Mouse (Mus musculus): ENCODE data around the gene Phlpp1. TPM values are rescaled to one million over a fixed set of nuclear protein-coding genes. Genes with fewer than 3 reads are reported as not detected.

The Phlpp1 gene
- polyA plus RNA-seq, 1 experiment = 6.0 TPM

DNA sequence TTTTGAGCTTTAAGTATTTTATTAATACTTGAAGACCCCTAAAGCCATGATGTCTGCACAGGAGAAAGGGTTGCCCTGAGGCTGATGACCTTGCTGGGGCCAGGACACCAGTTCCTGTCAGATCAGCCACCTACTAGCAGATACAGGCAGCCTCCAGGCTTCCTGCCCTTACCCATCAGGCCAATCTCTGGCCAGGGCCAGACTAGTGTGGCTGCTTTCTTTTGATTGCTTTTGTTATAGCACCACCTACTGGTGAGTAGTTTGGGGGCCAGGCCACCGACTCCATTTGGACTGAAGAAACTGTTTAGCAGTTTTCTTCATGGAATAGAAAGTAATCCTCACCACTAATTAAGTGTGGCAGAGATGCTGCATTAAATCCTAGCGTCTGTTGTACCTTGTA lies 223.9 kb downstream of the Phlpp1 start:
- TF ChIP-seq GATA1 (IDR thresholded peaks at IDR 0.05; ENCODE audit: low read length) = no peak

DNA sequence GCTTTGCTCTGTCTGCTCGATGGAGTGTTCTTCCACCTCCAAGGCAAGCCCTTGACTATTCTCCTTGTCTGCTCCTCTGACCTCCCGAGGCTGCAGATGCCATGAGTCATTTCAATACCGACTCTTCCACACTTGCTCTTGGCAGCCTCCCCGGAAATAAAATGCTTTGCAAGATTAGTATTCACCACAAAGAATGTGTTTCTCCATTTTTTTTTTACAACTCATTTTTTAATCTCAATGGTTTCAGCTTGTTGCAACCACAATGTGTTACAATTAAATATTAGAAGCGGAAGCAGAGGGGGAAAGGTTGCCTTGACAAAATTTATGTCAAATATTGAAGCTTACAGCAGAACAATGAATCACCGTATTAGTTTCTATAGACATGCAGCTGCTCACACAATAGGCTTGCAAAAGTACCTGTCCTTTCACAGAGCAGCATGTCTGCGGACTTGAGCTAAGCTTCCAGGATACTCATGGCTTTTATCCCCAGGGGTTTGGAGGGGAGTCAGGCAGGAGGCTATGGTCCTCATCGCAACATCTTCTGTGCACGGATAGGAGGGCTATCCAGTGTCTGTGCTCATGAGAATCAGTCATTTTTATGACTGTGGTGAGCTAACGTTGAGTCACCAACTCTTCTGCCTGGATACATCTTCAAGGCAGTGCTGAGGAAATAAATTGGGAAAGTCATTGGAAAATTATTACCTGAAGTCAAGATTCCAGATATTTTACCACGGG lies 229.5 kb downstream of the Phlpp1 start:
- TF ChIP-seq GATA1 (IDR thresholded peaks at IDR 0.05; ENCODE audit: low read length) = no peak

DNA sequence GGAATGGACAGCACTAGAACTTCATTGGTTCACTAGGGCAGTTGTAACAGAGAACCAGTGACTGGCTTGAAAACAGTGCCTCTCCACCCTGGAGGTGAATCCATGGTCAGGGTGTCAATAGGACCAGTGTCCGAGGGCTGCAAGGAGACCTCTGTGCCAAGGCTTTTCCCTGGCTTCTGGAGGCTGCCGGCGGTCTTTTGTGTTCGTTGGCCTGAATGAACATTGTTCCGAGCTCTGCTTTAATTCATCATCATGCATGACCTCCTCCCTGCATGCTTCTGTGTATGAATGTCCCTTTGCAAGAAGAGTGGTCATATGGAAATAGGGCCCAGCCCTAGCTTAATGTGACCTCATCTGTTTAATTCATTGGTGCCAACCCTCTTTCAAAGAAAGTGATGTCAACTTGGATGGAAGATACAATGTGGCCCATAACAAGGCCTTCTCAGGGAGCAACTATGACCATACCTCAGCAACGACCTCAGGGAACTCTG lies 231.5 kb downstream of the Phlpp1 start:
- no peak for TF ChIP-seq GATA1 (IDR thresholded peaks at IDR 0.05; ENCODE audit: low read length)

DNA sequence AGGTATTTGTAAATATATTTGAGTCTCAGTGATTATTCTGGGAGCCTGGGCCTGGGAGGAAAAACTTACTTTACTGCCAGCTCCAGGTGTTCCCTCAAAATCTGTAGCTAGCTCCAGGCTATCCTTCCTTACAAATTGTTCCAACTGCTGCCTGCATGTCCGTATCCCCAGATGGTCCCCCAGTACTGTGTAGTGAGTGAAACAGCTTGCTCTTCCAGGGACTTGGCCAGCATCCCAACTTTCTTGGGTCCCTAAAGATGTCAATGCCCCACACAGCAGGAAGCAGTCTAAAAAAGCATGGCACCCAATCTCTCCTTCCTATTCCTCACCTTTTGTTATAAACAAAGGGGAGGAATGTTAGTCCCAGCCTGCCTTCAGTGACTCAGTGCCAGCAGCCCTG lies 235.3 kb downstream of the Phlpp1 start:
- TF ChIP-seq GATA1 (IDR thresholded peaks at IDR 0.05; ENCODE audit: low read length) = no peak

DNA sequence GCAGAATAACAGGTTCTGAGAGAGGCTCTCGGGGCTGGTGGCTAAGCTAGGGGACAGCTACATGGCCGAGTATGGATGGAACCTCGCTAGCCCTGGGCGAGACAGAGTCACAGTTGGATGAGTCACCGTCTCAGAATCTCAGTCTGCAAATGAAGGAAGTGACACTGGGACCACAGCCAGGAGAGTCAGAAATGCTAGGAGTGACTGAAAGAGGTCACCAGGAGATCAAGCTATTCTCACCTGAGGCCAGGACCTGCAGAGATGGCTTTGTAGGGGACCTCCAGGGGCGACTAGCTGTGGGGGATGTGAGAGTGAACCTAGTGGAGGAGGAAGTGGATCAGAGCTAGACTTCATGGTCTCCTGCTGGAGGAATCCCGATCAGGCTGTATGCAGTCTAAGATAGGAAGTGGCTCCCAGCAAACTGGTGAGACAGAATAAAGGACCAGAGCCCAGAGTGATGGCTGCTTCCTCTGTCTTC lies 236.4 kb downstream of the Phlpp1 start:
- TF ChIP-seq GATA1 (IDR thresholded peaks at IDR 0.05; ENCODE audit: low read length) = no peak

DNA sequence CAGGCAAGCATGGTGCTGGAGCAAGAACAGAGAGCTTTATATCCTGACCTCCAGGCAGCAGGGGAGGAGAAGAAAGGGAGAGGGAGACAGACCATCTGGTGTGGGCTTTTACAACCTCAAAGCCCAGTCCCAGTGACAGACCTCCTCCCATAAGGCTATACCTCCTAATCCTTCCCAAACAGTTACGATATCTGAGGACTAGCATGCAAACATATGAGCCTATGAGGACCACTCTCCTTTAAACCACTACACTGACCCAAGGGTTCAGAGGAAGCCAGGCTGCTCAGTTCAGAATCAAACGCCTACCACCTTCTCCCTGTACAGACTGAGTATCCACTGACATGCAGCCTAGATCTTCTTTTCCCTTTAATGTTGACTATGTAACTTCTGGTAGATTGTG lies 239.3 kb downstream of the Phlpp1 start:
- no peak for TF ChIP-seq GATA1 (IDR thresholded peaks at IDR 0.05; ENCODE audit: low read length)

DNA sequence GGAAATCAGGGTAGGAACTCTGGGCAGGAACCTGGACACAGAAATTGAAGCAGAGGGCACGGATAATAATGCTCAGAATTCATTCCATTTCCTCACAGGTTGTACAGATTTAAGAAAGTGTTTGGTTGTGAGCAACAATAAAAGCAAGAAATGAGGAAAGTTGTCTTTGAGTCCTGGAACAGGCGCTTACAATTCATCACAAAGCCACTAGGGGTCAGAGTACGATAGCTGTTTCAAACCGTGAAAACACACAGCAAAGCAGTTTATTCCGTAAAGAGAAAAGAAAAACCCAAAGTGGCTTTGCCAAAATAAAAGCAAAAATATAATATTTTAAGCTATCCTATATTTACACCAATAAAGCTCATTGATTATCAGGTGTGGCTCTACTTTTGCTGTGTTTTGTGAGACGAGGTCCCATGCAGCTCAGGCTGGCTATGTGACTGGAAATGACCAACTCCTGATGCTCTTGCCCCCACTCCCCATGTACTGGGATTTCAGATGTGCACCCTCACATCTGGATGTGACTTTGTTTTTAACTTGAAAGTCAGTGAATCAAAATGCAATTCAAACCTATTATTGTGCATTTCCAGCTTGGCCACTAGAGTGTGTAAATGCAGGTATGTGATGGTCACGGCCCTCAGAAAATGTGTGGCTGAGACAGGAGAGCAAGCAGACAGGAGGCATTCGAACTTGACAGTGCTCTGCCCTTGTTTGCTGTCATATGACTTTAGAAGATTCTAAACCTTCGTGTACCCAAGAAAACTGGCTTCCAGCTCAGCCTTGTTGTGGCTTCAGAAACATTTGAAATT lies 253.8 kb downstream of the Phlpp1 start:
- TF ChIP-seq GATA1 (IDR thresholded peaks at IDR 0.05; ENCODE audit: low read length) = no peak

DNA sequence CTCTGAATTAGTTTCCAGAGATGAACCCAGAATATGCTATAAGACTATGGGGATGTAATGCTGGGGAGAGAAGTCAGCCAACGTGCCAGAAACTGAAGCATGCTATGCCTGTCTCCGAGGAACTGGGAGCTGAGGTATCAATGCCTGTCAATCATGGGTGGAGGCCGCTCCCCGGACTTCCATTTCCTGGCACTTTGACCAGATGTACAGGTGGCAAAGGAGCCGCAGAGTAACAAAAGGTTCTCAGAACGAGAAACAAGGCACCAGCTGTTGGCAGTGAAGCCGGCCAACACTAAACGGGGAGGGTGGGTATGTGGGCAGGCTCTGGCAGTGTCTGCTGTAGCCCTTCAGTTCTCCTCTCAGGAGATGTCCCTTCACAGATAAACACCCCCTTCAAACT lies 256.6 kb downstream of the Phlpp1 start:
- no peak for TF ChIP-seq GATA1 (IDR thresholded peaks at IDR 0.05; ENCODE audit: low read length)

DNA sequence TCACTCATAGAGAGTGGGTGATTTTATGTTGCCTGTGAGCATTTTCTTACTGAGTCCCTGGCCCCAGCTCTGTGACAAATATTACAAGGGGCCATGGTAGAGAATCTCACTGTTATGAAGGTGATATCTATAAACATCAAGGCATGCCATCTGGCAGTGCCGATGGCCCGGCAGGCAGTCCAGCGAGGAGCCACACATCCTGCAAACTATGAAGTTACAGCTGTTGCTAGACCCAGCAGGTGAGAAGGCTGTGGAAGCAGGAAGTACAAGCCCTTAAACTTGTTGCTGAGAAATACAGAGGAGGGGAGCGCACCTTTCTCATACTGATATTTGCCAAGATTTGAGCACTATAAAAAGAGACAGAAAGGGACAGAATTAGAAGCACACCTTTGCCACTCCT lies 257.0 kb downstream of the Phlpp1 start:
- no peak for TF ChIP-seq GATA1 (IDR thresholded peaks at IDR 0.05; ENCODE audit: low read length)

DNA sequence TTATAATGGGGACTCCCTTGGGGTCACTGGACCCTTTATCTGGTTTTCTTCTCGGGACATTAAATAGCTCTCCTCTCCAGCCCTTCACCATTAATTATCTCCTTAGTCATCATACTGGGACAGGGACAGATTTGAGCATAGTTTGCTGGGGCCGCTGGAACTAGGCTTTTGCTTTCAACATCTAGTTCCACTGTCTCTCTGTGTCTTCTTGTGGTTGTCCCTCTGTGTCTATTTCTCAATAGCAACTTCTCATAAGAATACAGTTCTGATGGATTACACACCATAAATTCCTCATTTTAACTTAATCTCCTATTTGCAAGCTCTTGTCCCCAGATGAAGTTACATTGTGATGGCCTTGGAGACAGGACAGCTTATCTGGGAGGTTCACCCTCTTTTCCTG lies 262.0 kb downstream of the Phlpp1 start:
- no peak for TF ChIP-seq GATA1 (IDR thresholded peaks at IDR 0.05; ENCODE audit: low read length)

Other genes starting within 250 kb of the Phlpp1 start
- gene Zcchc2, start 181.3 kb upstream of the Phlpp1 start, polyA plus RNA-seq (2012) = 11.9 and 13.5 TPM in 2 replicates